Mouse (Mus musculus) MEL (cell line): ENCODE measurements around the gene Mrps18b.

ENCODE experiments used
- CTCF ChIP-seq, 3 experiments: IDR thresholded peaks in 2 of 3; conservative IDR thresholded peaks in 1 of 3; 2 replicates each; pipeline ENCODE4 v1.5.1; 2011 to 2012; ENCODE audit warnings: low read length in 3 of 3, low read depth in 2 of 3, mild to moderate bottlenecking in 2 of 3, improper control_type of control experiment in 1 of 3, inconsistent platforms in 1 of 3, mixed read lengths in 1 of 3, moderate library complexity in 1 of 3; ENCODE audit not compliant: control insufficient read depth in 1 of 3, insufficient read depth in 1 of 3, poor library complexity in 1 of 3, severe bottlenecking in 1 of 3
- EP300 ChIP-seq, 2 experiments: IDR thresholded peaks; 2 replicates each; pipeline ENCODE4 v1.6.1; 2011; ENCODE audit warnings: improper control_type of control experiment in 2 of 2, low read length in 2 of 2, low read depth in 1 of 2, mild to moderate bottlenecking in 1 of 2
- POLR2A ChIP-seq, 2 experiments: IDR thresholded peaks; 2 replicates each; pipeline ENCODE4 v1.6.1; 2011 to 2012; ENCODE audit warnings: low read length in 2 of 2, mild to moderate bottlenecking in 2 of 2, control low read depth in 1 of 2, improper control_type of control experiment in 1 of 2, low read depth in 1 of 2, moderate library complexity in 1 of 2; ENCODE audit not compliant: control insufficient read depth in 1 of 2, insufficient read depth in 1 of 2, poor library complexity in 1 of 2

- TF ChIP-seq EP300 (IDR thresholded peaks at IDR 0.05; ENCODE audit: low read depth in 1 of 2, low read length in 2 of 2) = no peak
- TF ChIP-seq CTCF (IDR thresholded peaks at IDR 0.05 in 2 of 3, conservative IDR thresholded peaks at IDR 0.05 in 1 of 3; ENCODE audit: control insufficient read depth in 1 of 3, insufficient read depth in 1 of 3, low read depth in 2 of 3, low read length in 3 of 3, poor library complexity in 1 of 3, severe bottlenecking in 1 of 3) = no peak
- peak in 1 of 2 experiments; percentile 43; a peak in 1 of 4 replicates for TF ChIP-seq POLR2A (IDR thresholded peaks at IDR 0.05; ENCODE audit: control insufficient read depth in 1 of 2, insufficient read depth in 1 of 2, low read depth in 1 of 2, low read length in 2 of 2, poor library complexity in 1 of 2)
These were observed 7.1 kb upstream of the Mrps18b start for GRCm38 (mm10) chr17:35923281-35923680.
